8 mouse cellular contexts compared by ENCODE assay signal in genomic region chr9:44084236-44084635, GRCm38 (mm10). TPM values are rescaled to one million over a fixed set of nuclear protein-coding genes. Genes with fewer than 3 reads are reported as not detected.
DNase-seq lines count a peak whose midpoint lies in the region; ATAC-seq and TF ChIP-seq lines count a peak whose summit lies in the region.

No protein-coding gene starts in this region.

- no peak for DNase-seq in gastrocnemius, adult 2 months
- DNase-seq in gastrocnemius, postnatal 10 days, result no peak
- DNase-seq in CD4-positive, CD25-positive, alpha-beta regulatory T cell, adult 2 months (ENCODE audit: low read depth, low spot score), result peak; percentile 46
- DNase-seq in forebrain, embryonic 10.5 days (ENCODE audit: extremely low spot score, low spot score), result no peak
- DNase-seq in liver, embryonic 13.5 days, result no peak
- DNase-seq in frontal cortex, postnatal 10 days (ENCODE audit: low spot score in 2 of 2), result no peak
- no peak for DNase-seq in adipocyte (ENCODE audit: low spot score)

- H3K4me3 ChIP-seq in gastrocnemius, adult 2 months, result peak overlapping the region; percentile 89
- H3K4me3 ChIP-seq in forebrain, embryonic 10.5 days, result peak overlapping the region; percentile 72
- H3K4me3 ChIP-seq in liver, embryonic 13.5 days (replicated peaks), result peak overlapping the region; percentile 65

- WGBS in forebrain, embryonic 10.5 days, result under 1% methylated on average over 14 of the region's 14 CpGs
- WGBS in liver, embryonic 13.5 days (ENCODE audit: insufficient replicate concordance), result 2% methylated on average over 14 of the region's 14 CpGs

- peak overlapping the region; percentile 97 for H3K27ac ChIP-seq in gastrocnemius, adult 2 months
- peak overlapping the region; percentile 84 for H3K27ac ChIP-seq in forebrain, embryonic 10.5 days
- H3K27ac ChIP-seq in liver, embryonic 13.5 days, result no peak overlapping the region

- H3K9me3 ChIP-seq in forebrain, embryonic 10.5 days, result no peaks in the 10 kb centered on the region
- H3K9me3 ChIP-seq in liver, embryonic 13.5 days (replicated peaks), result no peaks in the 10 kb centered on the region

- peak; percentile 30; the same call in 1 of the 2 replicates for ATAC-seq in liver, embryonic 13.5 days (ENCODE audit: low read depth)
- ATAC-seq in granulocyte monocyte progenitor cell, adult 5-6 weeks (replicated peaks; ENCODE audit: poor library complexity, severe bottlenecking), result no peak

- intact Hi-C loops in gastrocnemius, adult 2 months (cut with DNase I), result no loop called here

- peak overlapping the region; percentile 96 for H3K4me2 ChIP-seq in liver, embryonic 13.5 days

- H3K36me3 ChIP-seq in forebrain, embryonic 10.5 days (replicated peaks), result no peaks in the 10 kb centered on the region
- H3K36me3 ChIP-seq in liver, embryonic 13.5 days, result no peaks in the 10 kb centered on the region

- peaks cover 95% of the 10 kb centered on the region for H3K27me3 ChIP-seq in forebrain, embryonic 10.5 days (ENCODE audit: poor library complexity, severe bottlenecking)
- peaks cover 62% of the 10 kb centered on the region for H3K27me3 ChIP-seq in liver, embryonic 13.5 days

- no peak for TF ChIP-seq CTCF in gastrocnemius, adult 2 months (IDR thresholded peaks at IDR 0.05)

- H3K9ac ChIP-seq in liver, embryonic 13.5 days, result peak overlapping the region; percentile 77; the same call in 1 of the 2 replicates

- peaks cover 63% of the 10 kb centered on the region for H3K4me1 ChIP-seq in forebrain, embryonic 10.5 days
- H3K4me1 ChIP-seq in liver, embryonic 13.5 days (replicated peaks), result peaks cover 50% of the 10 kb centered on the region

RNA-seq across cellular contexts. Expression of gene Mfrp, which starts 17.3 kb away (rescaled TPM):
- total RNA-seq in gastrocnemius, adult 2 months (2021), result not detected
- total RNA-seq in gastrocnemius, postnatal 10 days (2021), result under 1 TPM in 1 of 2 experiments, not detected in 1; 0.18 TPM
- 0.15 and 0.26 TPM in 2 replicates for polyA plus RNA-seq in forebrain, embryonic 10.5 days (2016; fragmentation: Nextera tagmentation; extraction: Ambion mirVana)
- polyA plus RNA-seq in liver, embryonic 13.5 days (2015; fragmentation: Nextera tagmentation; extraction: Ambion mirVana), result not detected in 2 replicates
- total RNA-seq in granulocyte monocyte progenitor cell, adult 5-6 weeks (2014; fragmentation: Nextera tagmentation), result not detected in 2 replicates
- 0.15 TPM in 1 of 2 replicates, not detected in the other for total RNA-seq in granulocyte monocyte progenitor cell, adult 5-6 weeks (2017)

RNA-seq across cellular contexts. Expression of gene Usp2, which starts 17.4 kb away (rescaled TPM):
- total RNA-seq in gastrocnemius, adult 2 months (2021), result 100 to 1,000 TPM; 223 to 228 TPM
- total RNA-seq in gastrocnemius, postnatal 10 days (2021), result 100 to 1,000 TPM; 102 to 133 TPM
- polyA plus RNA-seq in forebrain, embryonic 10.5 days (2016; fragmentation: Nextera tagmentation; extraction: Ambion mirVana), result 12.7 and 12.9 TPM in 2 replicates
- polyA plus RNA-seq in liver, embryonic 13.5 days (2015; fragmentation: Nextera tagmentation; extraction: Ambion mirVana), result 1.8 and 3.0 TPM in 2 replicates
- total RNA-seq in granulocyte monocyte progenitor cell, adult 5-6 weeks (2014; fragmentation: Nextera tagmentation), result 3.6 and 12.0 TPM in 2 replicates
- total RNA-seq in granulocyte monocyte progenitor cell, adult 5-6 weeks (2017), result 1.2 and 3.1 TPM in 2 replicates

RNA-seq across cellular contexts. Expression of gene C1qtnf5, which starts 22.8 kb away (rescaled TPM):
- 1 to 10 TPM; 2.5 to 7.6 TPM for total RNA-seq in gastrocnemius, adult 2 months (2021)
- 10 to 100 TPM; 25.9 to 26.0 TPM for total RNA-seq in gastrocnemius, postnatal 10 days (2021)
- not detected in 2 replicates for polyA plus RNA-seq in forebrain, embryonic 10.5 days (2016; fragmentation: Nextera tagmentation; extraction: Ambion mirVana)
- 0.17 and 0.20 TPM in 2 replicates for polyA plus RNA-seq in liver, embryonic 13.5 days (2015; fragmentation: Nextera tagmentation; extraction: Ambion mirVana)
- not detected in 2 replicates for total RNA-seq in granulocyte monocyte progenitor cell, adult 5-6 weeks (2014; fragmentation: Nextera tagmentation)
- total RNA-seq in granulocyte monocyte progenitor cell, adult 5-6 weeks (2017), result not detected in 2 replicates

RNA-seq across cellular contexts. Expression of gene Gm49380, which starts 29.1 kb away (rescaled TPM):
- total RNA-seq in gastrocnemius, adult 2 months (2021), result 1 to 10 TPM in 1 of 2 experiments, under 1 TPM in 1; 0.71 to 1.4 TPM
- total RNA-seq in gastrocnemius, postnatal 10 days (2021), result under 1 TPM; 0.23 to 0.49 TPM
- polyA plus RNA-seq in forebrain, embryonic 10.5 days (2016; fragmentation: Nextera tagmentation; extraction: Ambion mirVana), result 0.06 and 0.36 TPM in 2 replicates
- 0.05 TPM in 1 of 2 replicates, not detected in the other for polyA plus RNA-seq in liver, embryonic 13.5 days (2015; fragmentation: Nextera tagmentation; extraction: Ambion mirVana)
- total RNA-seq in granulocyte monocyte progenitor cell, adult 5-6 weeks (2014; fragmentation: Nextera tagmentation), result not detected in 2 replicates
- not detected in 2 replicates for total RNA-seq in granulocyte monocyte progenitor cell, adult 5-6 weeks (2017)

RNA-seq across cellular contexts. Expression of gene Rnf26, which starts 29.1 kb away (rescaled TPM):
- 1 to 10 TPM; 3.0 to 3.1 TPM for total RNA-seq in gastrocnemius, adult 2 months (2021)
- 10 to 100 TPM; 13.0 to 15.1 TPM for total RNA-seq in gastrocnemius, postnatal 10 days (2021)
- polyA plus RNA-seq in forebrain, embryonic 10.5 days (2016; fragmentation: Nextera tagmentation; extraction: Ambion mirVana), result 79.5 and 81.5 TPM in 2 replicates
- 36.9 and 38.7 TPM in 2 replicates for polyA plus RNA-seq in liver, embryonic 13.5 days (2015; fragmentation: Nextera tagmentation; extraction: Ambion mirVana)
- total RNA-seq in granulocyte monocyte progenitor cell, adult 5-6 weeks (2014; fragmentation: Nextera tagmentation), result 44.9 and 55.6 TPM in 2 replicates
- total RNA-seq in granulocyte monocyte progenitor cell, adult 5-6 weeks (2017), result 17.8 and 19.3 TPM in 2 replicates

Comparison
In these comparisons a context has a peak if more than half of its experiments do, and no peak if none do; other contexts are left out.
1. RNA of gene Usp2, which starts 17.4 kb away (total RNA-seq): 223 to 228 TPM in gastrocnemius, adult 2 months and 102 to 133 TPM in gastrocnemius, postnatal 10 days; 1.2 to 12.0 TPM in granulocyte monocyte progenitor cell, adult 5-6 weeks; every median in the first group is over 4 times any median in the second.
2. Peak in every context shown above with its lines, with median percentiles within 50 percentile points of each other: H3K4me3 ChIP-seq.